Mouse (Mus musculus) left cerebral cortex, postnatal 10 days (tissue): ENCODE data around the gene Lrrc23. TPM values are rescaled to one million over a fixed set of nuclear protein-coding genes. Genes with fewer than 3 reads are reported as not detected.
A peak's percentile ranks its signal among the peaks of the same experiment; 100 is the strongest.

Source experiments
- DNase-seq, 2 experiments: peaks; one replicate each; pipeline ENCODE4 v3.0.0; 2021 to 2022; ENCODE audit warnings: low spot score in 2 of 2, mixed read lengths in 1 of 2; ENCODE audit errors: extremely low spot score in 1 of 2
- intact Hi-C: fragments of 180-260 bp; cut with DNase I; formaldehyde crosslinking; loops from one replicate; pipeline ENCODE4 v1.15.1; 2025
- total RNA-seq, 2 experiments: library from RNA; stranded (reverse); gene quantifications; 2 replicates each; pipeline ENCODE4 v1.2.3; 2021

The Lrrc23 gene
- total RNA-seq, 2 experiments from 2014 or later: 0.41 to 0.77 TPM

GRCm38 (mm10) chr6:124782436-124782835 is 2.9 kb upstream of the Lrrc23 start:
- peak in 1 of 2 experiments; percentile 81 for DNase-seq
- intact Hi-C loops: no loop called here

- intact Hi-C loops: no loop called here
- DNase-seq: no peak
Measured at GRCm38 (mm10) chr6:124780917-124781316, 1.4 kb upstream of the Lrrc23 start.

GRCm38 (mm10) chr6:124779984-124780416 is 473 bp upstream of the Lrrc23 start:
- intact Hi-C loops: no loop called here
- no peak for DNase-seq

GRCm38 (mm10) chr6:124770511-124770910 is 9.0 kb downstream of the Lrrc23 start:
- intact Hi-C loops: no loop called here
- peak in 1 of 2 experiments; percentile 30 for DNase-seq

- intact Hi-C loops: no loop called here
- no peak for DNase-seq
Measured at GRCm38 (mm10) chr6:124770013-124770412, 9.5 kb downstream of the Lrrc23 start.

GRCm38 (mm10) chr6:124769101-124769765 is 10.3 kb downstream of the Lrrc23 start, which contains the start of gene Eno2:
Gene Eno2 (minus strand): TSS chr6:124769673.
- intact Hi-C loops: no loop called here
- peak; percentile 63 to 88 for DNase-seq

GRCm38 (mm10) chr6:124768704-124769044 is 10.9 kb downstream of the Lrrc23 start:
- intact Hi-C loops: no loop called here
- no peak for DNase-seq

GRCm38 (mm10) chr6:124767920-124768703 is 11.4 kb downstream of the Lrrc23 start:
- peak in 1 of 2 experiments; percentile 72 for DNase-seq

GRCm38 (mm10) chr6:124767536-124767919 is 12.0 kb downstream of the Lrrc23 start:
- intact Hi-C loops: no loop called here
- peak in 1 of 2 experiments; percentile 22 for DNase-seq

More at GRCm38 (mm10) chr6:124767920-124768703, 11.4 kb downstream of the Lrrc23 start:
- intact Hi-C loops: no loop called here

GRCm38 (mm10) chr6:124765951-124766350 is 13.6 kb downstream of the Lrrc23 start:
- DNase-seq: no peak
- intact Hi-C loops: no loop called here

- intact Hi-C loops: loop anchor here (5.0 kb wide), 1 partner anchor 48 kb away; the partner anchor contains the start of gene Spsb2
- DNase-seq: peak; percentile 54 to 89
Measured at GRCm38 (mm10) chr6:124759259-124759658, 20.3 kb downstream of the Lrrc23 start.

- intact Hi-C loops: loop anchor here (5.0 kb wide), 1 partner anchor 48 kb away; the partner anchor contains the start of gene Spsb2
- DNase-seq: no peak
Measured at GRCm38 (mm10) chr6:124758849-124759232, 20.7 kb downstream of the Lrrc23 start.

- intact Hi-C loops: loop anchor here (5.0 kb wide), 1 partner anchor 49 kb away; the partner anchor contains the start of gene Spsb2
- DNase-seq: peak; percentile 54 to 67
Measured at GRCm38 (mm10) chr6:124757909-124758848, 21.3 kb downstream of the Lrrc23 start.

GRCm38 (mm10) chr6:124757351-124757880 is 22.1 kb downstream of the Lrrc23 start:
- DNase-seq: no peak
- intact Hi-C loops: loop anchor here (5.0 kb wide), 1 partner anchor 50 kb away; the partner anchor contains the start of gene Spsb2

GRCm38 (mm10) chr6:124756652-124757350 is 22.7 kb downstream of the Lrrc23 start:
- DNase-seq: peak; percentile 70 to 94
- intact Hi-C loops: loop anchor here (5.0 kb wide), 1 partner anchor 50 kb away; the partner anchor contains the start of gene Spsb2

GRCm38 (mm10) chr6:124755831-124756595 is 23.5 kb downstream of the Lrrc23 start, which contains the start of the genes Gm45234 and Atn1:
Gene Gm45234 (minus strand): TSS chr6:124756021.
Gene Atn1 (minus strand): TSS chr6:124756524.
- DNase-seq: peak in 1 of 2 experiments; percentile 88
- intact Hi-C loops: loop anchor here (5.0 kb wide), 1 partner anchor 51 kb away; the partner anchor contains the start of gene Spsb2

GRCm38 (mm10) chr6:124755306-124755705 is 24.2 kb downstream of the Lrrc23 start:
- intact Hi-C loops: loop anchor here (5.0 kb wide), 1 partner anchor 52 kb away; the partner anchor contains the start of gene Spsb2
- no peak for DNase-seq
